Mouse (Mus musculus) testis, postnatal 10 days (tissue): ENCODE results near the gene Slc44a1.

ENCODE experiments used
- DNase-seq: peaks from one replicate; pipeline ENCODE4 v3.0.0; 2021; ENCODE audit warnings: low spot score

Slc44a1 gene

GRCm38 (mm10) chr4:53537539-53537938 is 97.3 kb downstream of the Slc44a1 start:
- no peak for DNase-seq

- no peak for DNase-seq
Observed at GRCm38 (mm10) chr4:53538600-53538999, 98.4 kb downstream of the Slc44a1 start.

GRCm38 (mm10) chr4:53539929-53540328 is 99.7 kb downstream of the Slc44a1 start:
- DNase-seq, result no peak

GRCm38 (mm10) chr4:53543421-53543820 is 103.2 kb downstream of the Slc44a1 start:
- no peak for DNase-seq

GRCm38 (mm10) chr4:53544889-53545288 is 104.7 kb downstream of the Slc44a1 start:
- no peak for DNase-seq

- no peak for DNase-seq
Observed at GRCm38 (mm10) chr4:53547381-53547780, 107.2 kb downstream of the Slc44a1 start.

GRCm38 (mm10) chr4:53549375-53549774 is 109.2 kb downstream of the Slc44a1 start:
- DNase-seq, result no peak

- DNase-seq, result no peak
Observed at GRCm38 (mm10) chr4:53564618-53565017, 124.4 kb downstream of the Slc44a1 start.

GRCm38 (mm10) chr4:53567065-53567464 is 126.9 kb downstream of the Slc44a1 start:
- no peak for DNase-seq

- no peak for DNase-seq
Observed at GRCm38 (mm10) chr4:53575558-53575957, 135.3 kb downstream of the Slc44a1 start.

- DNase-seq, result no peak
Observed at GRCm38 (mm10) chr4:53587676-53588075, 147.5 kb downstream of the Slc44a1 start.

- DNase-seq, result no peak
Observed at GRCm38 (mm10) chr4:53588936-53589335, 148.7 kb downstream of the Slc44a1 start.

GRCm38 (mm10) chr4:53589466-53589865 is 149.3 kb downstream of the Slc44a1 start:
- DNase-seq, result no peak

- no peak for DNase-seq
Observed at GRCm38 (mm10) chr4:53590163-53590562, 149.9 kb downstream of the Slc44a1 start.

GRCm38 (mm10) chr4:53590691-53591447 is 150.7 kb downstream of the Slc44a1 start:
- no peak for DNase-seq

GRCm38 (mm10) chr4:53591536-53591935 is 151.3 kb downstream of the Slc44a1 start:
- DNase-seq, result no peak

- DNase-seq, result no peak
Observed at GRCm38 (mm10) chr4:53591941-53592340, 151.7 kb downstream of the Slc44a1 start.

- no peak for DNase-seq
Observed at GRCm38 (mm10) chr4:53592386-53592785, 152.2 kb downstream of the Slc44a1 start.

GRCm38 (mm10) chr4:53594204-53594603 is 154.0 kb downstream of the Slc44a1 start:
- no peak for DNase-seq

- DNase-seq, result no peak
Observed at GRCm38 (mm10) chr4:53595246-53596062, 155.2 kb downstream of the Slc44a1 start.

- no peak for DNase-seq
Observed at GRCm38 (mm10) chr4:53596063-53596895, 156.1 kb downstream of the Slc44a1 start.

- DNase-seq, result no peak
Observed at GRCm38 (mm10) chr4:53600462-53600861, 160.2 kb downstream of the Slc44a1 start.
